Mouse (Mus musculus) MEL (cell line): ENCODE results near the gene Veph1.

Source experiments
- CTCF ChIP-seq, 3 experiments: IDR thresholded peaks in 2 of 3; conservative IDR thresholded peaks in 1 of 3; 2 replicates each; pipeline ENCODE4 v1.5.1; 2011 to 2012; ENCODE audit warnings: low read length in 3 of 3, low read depth in 2 of 3, mild to moderate bottlenecking in 2 of 3, improper control_type of control experiment in 1 of 3, inconsistent platforms in 1 of 3, mixed read lengths in 1 of 3, moderate library complexity in 1 of 3; ENCODE audit not compliant: control insufficient read depth in 1 of 3, insufficient read depth in 1 of 3, poor library complexity in 1 of 3, severe bottlenecking in 1 of 3
- ELF1 ChIP-seq: IDR thresholded peaks from 2 replicates; pipeline ENCODE4 v1.6.1; 2014; ENCODE audit warnings: low read depth, mild to moderate bottlenecking, inconsistent platforms, low read length, improper control_type of control experiment, moderate library complexity
- EP300 ChIP-seq, 2 experiments: IDR thresholded peaks; 2 replicates each; pipeline ENCODE4 v1.6.1; 2011; ENCODE audit warnings: improper control_type of control experiment in 2 of 2, low read length in 2 of 2, low read depth in 1 of 2, mild to moderate bottlenecking in 1 of 2
- HCFC1 ChIP-seq: IDR thresholded peaks from 2 replicates; pipeline ENCODE4 v1.6.1; 2012; ENCODE audit warnings: low read depth, mild to moderate bottlenecking, inconsistent platforms, low read length, improper control_type of control experiment, moderate library complexity
- JUND ChIP-seq: IDR thresholded peaks from 2 replicates; pipeline ENCODE4 v1.6.1; 2011; ENCODE audit warnings: low read depth, mild to moderate bottlenecking, improper control_type of control experiment, low read length
- MAFK ChIP-seq: IDR thresholded peaks from 2 replicates; pipeline ENCODE4 v1.6.1; 2011; ENCODE audit warnings: low read depth, mild to moderate bottlenecking, low read length, improper control_type of control experiment, borderline replicate concordance
- NELFE ChIP-seq: IDR thresholded peaks from 2 replicates; pipeline ENCODE4 v1.6.1; 2011; ENCODE audit warnings: low read depth, low read length, improper control_type of control experiment
- POLR2A ChIP-seq, 2 experiments: IDR thresholded peaks; 2 replicates each; pipeline ENCODE4 v1.6.1; 2011 to 2012; ENCODE audit warnings: low read length in 2 of 2, mild to moderate bottlenecking in 2 of 2, control low read depth in 1 of 2, improper control_type of control experiment in 1 of 2, low read depth in 1 of 2, moderate library complexity in 1 of 2; ENCODE audit not compliant: control insufficient read depth in 1 of 2, insufficient read depth in 1 of 2, poor library complexity in 1 of 2
- POLR2AphosphoS5 ChIP-seq: IDR thresholded peaks from 2 replicates; pipeline ENCODE4 v1.6.1; 2012; ENCODE audit warnings: low read depth, borderline replicate concordance, mild to moderate bottlenecking, inconsistent platforms, low read length, moderate library complexity, mixed read lengths
- RAD21 ChIP-seq: IDR thresholded peaks from 2 replicates; pipeline ENCODE4 v1.6.1; 2011; ENCODE audit warnings: mild to moderate bottlenecking, low read depth, low read length, improper control_type of control experiment
- TAL1 ChIP-seq: IDR thresholded peaks from 2 replicates; pipeline ENCODE4 v1.6.1; 2012; ENCODE audit warnings: mild to moderate bottlenecking, inconsistent platforms, low read length, moderate library complexity, mixed read lengths
- ZC3H11A ChIP-seq: IDR thresholded peaks from 2 replicates; pipeline ENCODE4 v1.6.1; 2012; ENCODE audit warnings: low read depth, mild to moderate bottlenecking, inconsistent platforms, low read length, improper control_type of control experiment
- ZMIZ1 ChIP-seq: IDR thresholded peaks from 2 replicates; pipeline ENCODE4 v1.6.1; 2012; ENCODE audit warnings: low read depth, mild to moderate bottlenecking, inconsistent platforms, low read length, improper control_type of control experiment, moderate library complexity

DNA sequence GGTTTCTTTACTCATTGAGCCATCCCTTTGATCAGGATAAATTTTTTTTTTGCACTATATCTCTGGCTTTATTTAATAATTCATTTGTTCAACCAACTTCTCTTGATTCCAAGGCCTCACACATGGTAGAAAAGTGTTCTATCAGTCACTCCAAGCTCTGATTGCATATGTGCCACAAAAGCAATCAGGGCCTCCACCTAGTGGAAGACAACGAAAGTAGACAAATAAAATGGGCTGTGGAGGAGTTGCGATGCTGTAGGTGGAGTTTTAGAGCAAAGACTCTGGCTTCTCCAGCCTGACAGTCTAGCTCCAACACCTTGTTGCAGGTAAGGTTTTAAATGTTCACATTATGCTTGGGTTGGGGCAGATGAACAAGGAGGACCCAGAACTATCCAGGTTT is 44.1 kb upstream of the Veph1 start:
- TF ChIP-seq POLR2A (IDR thresholded peaks at IDR 0.05; ENCODE audit: control insufficient read depth in 1 of 2, insufficient read depth in 1 of 2, low read depth in 1 of 2, low read length in 2 of 2, poor library complexity in 1 of 2) (no peak), ZMIZ1 (no peak), CTCF (IDR thresholded peaks at IDR 0.05 in 2 of 3, conservative IDR thresholded peaks at IDR 0.05 in 1 of 3; ENCODE audit: control insufficient read depth in 1 of 3, insufficient read depth in 1 of 3, low read depth in 2 of 3, low read length in 3 of 3, poor library complexity in 1 of 3, severe bottlenecking in 1 of 3) (no peak), RAD21 (no peak), HCFC1 (no peak), EP300 (IDR thresholded peaks at IDR 0.05; ENCODE audit: low read depth in 1 of 2, low read length in 2 of 2) (no peak), POLR2AphosphoS5 (no peak), NELFE (no peak), ELF1 (no peak), JUND (no peak), ZC3H11A (no peak), TAL1 (no peak), MAFK (no peak)
